Mouse (Mus musculus): ENCODE data around the gene Gnb5.

- TF ChIP-seq CTCF (IDR thresholded peaks at IDR 0.05; ENCODE audit: control insufficient read depth, insufficient read depth, insufficient replicate concordance, low read depth, low read length) (no peak), POLR2A (IDR thresholded peaks at IDR 0.05; ENCODE audit: control insufficient read depth, low read depth, low read length) (peak; percentile 32; the same call in 1 of the 2 replicates)
Observed at GRCm38 (mm10) chr9:75313832-75314516, 7.9 kb downstream of the Gnb5 start.
